Mouse (Mus musculus): ENCODE measurements around the gene Prss40.

DNA sequence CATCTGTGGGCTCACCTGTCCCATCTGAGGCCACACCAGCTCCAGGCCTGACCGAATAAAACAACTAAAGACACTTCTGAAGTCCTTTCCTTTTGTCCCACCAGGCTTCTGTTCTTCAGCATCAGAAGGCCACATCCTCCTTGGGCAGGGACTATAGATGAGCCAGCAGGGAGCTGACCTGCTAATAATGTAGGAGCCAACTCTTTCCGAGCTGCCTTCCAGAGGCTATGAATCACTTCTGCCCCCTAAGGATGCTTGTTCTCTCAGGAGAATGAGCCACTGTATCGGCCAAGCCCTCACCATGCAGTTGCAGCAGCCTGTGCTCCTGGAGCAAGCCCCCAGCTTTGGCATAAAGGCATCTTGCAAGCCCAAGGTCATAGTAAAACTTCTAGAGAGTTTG is 57.8 kb downstream of the Prss40 start:
- no peak for TF ChIP-seq CTCF (conservative IDR thresholded peaks at IDR 0.05; ENCODE audit: low read length)
- no peak for TF ChIP-seq NANOG (IDR thresholded peaks at IDR 0.05; ENCODE audit: borderline replicate concordance, low read length)
- TF ChIP-seq POU5F1 (IDR thresholded peaks at IDR 0.05; ENCODE audit: borderline replicate concordance, low read length), result no peak
